ENCODE assay signal across 13 mouse cellular contexts in genomic region chr1:185441703-185442472, GRCm38 (mm10). TPM values are rescaled to one million over a fixed set of nuclear protein-coding genes. Genes with fewer than 3 reads are reported as not detected.
DNase-seq lines count a peak whose midpoint lies in the region; ATAC-seq and TF ChIP-seq lines count a peak whose summit lies in the region.
"Had no signal": no experiment of that assay in that cellular context is flagged by ENCODE, and none has a peak within 500 bp of the region (broad histone marks: within the 10 kb centered on the region; RNA-seq: fewer than 3 reads in every experiment).

No protein-coding gene starts in this region.

- DNase-seq in Muller cell, postnatal 12 days (ENCODE audit: inconsistent ontology term), result peak; percentile 83
- DNase-seq in brain, adult 2 months (ENCODE audit: low read depth, low spot score), result peak; percentile 92
- DNase-seq in fibroblast of lung, adult 2 months (ENCODE audit: low read depth), result peak; percentile 2
- DNase-seq in hindbrain, postnatal 0 days (ENCODE audit: low spot score), result peak; percentile 82
- DNase-seq in adrenal gland, adult 2 months, result no peak
- DNase-seq in heart, postnatal 36 days, result no peak
- no peak for DNase-seq in gastrocnemius, postnatal 25 days
- DNase-seq: heart, adult 11 months; liver; lung, postnatal 4 days had no signal

- TF ChIP-seq CTCF in hindbrain, postnatal 0 days (IDR thresholded peaks at IDR 0.05; ENCODE audit: low read depth), result no peak

- WGBS in hindbrain, postnatal 0 days, result 35% methylated on average over 18 of the region's 18 CpGs
- WGBS in heart, embryonic 11.5 days (ENCODE audit: insufficient replicate concordance), result 72% methylated on average over 18 of the region's 18 CpGs

- 0 out of 2 replicates have a peak overlapping the region, but pooled peaks have one; percentile 10 for H3K4me2 ChIP-seq in hindbrain, postnatal 0 days (ENCODE audit: low read depth, low read length)
- no peak overlapping the region for H3K4me2 ChIP-seq in heart, embryonic 11.5 days

- no peak overlapping the region for H3K9ac ChIP-seq in hindbrain, postnatal 0 days (replicated peaks; ENCODE audit: low read length)
- no peak overlapping the region for H3K9ac ChIP-seq in heart, embryonic 11.5 days (ENCODE audit: low read depth, low read length)

- H3K4me3 ChIP-seq in hindbrain, postnatal 0 days (ENCODE audit: low read length), result no peak overlapping the region
- H3K4me3 ChIP-seq in heart, embryonic 11.5 days (ENCODE audit: low read depth, low read length), result no peak overlapping the region

- H3K4me1 ChIP-seq in hindbrain, postnatal 0 days (ENCODE audit: insufficient read depth, low read length), result peaks cover 6% of the 10 kb centered on the region; the same call in 1 of the 2 replicates
- no peaks in the 10 kb centered on the region for H3K4me1 ChIP-seq in heart, embryonic 11.5 days (ENCODE audit: control insufficient read depth, insufficient read depth, low read length)

- H3K27ac ChIP-seq in hindbrain, postnatal 0 days, result peak overlapping the region; percentile 45
- no peak overlapping the region for H3K27ac ChIP-seq in heart, embryonic 11.5 days (ENCODE audit: low read depth, low read length)

- no peaks in the 10 kb centered on the region for H3K36me3 ChIP-seq in hindbrain, postnatal 0 days (ENCODE audit: insufficient read depth, low read length)
- no peaks in the 10 kb centered on the region for H3K36me3 ChIP-seq in heart, embryonic 11.5 days (ENCODE audit: control insufficient read depth, insufficient read depth, low read length)

- H3K27me3 ChIP-seq in hindbrain, postnatal 0 days (ENCODE audit: insufficient read depth, low read length), result no peaks in the 10 kb centered on the region
- H3K27me3 ChIP-seq in heart, embryonic 11.5 days (ENCODE audit: control insufficient read depth, insufficient read depth, low read length), result no peaks in the 10 kb centered on the region

- H3K9me3 ChIP-seq in hindbrain, postnatal 0 days (ENCODE audit: low read length), result no peaks in the 10 kb centered on the region
- no peaks in the 10 kb centered on the region for H3K9me3 ChIP-seq in heart, embryonic 11.5 days (replicated peaks; ENCODE audit: control insufficient read depth, low read length)

- peak; percentile 90 for ATAC-seq in hindbrain, postnatal 0 days
- no peak for ATAC-seq in heart, embryonic 11.5 days (replicated peaks; ENCODE audit: insufficient number of reproducible peaks, low FRiP score, low TSS enrichment)

- intact Hi-C loops in heart, postnatal 36 days (cut with DNase I), result no loop called here

RNA-seq across cellular contexts. Expression of gene Slc30a10, which starts 12.8 kb away (rescaled TPM):
- 22.4 and 25.7 TPM in 2 replicates for total RNA-seq in hindbrain, postnatal 0 days (2014; rRNA removed)
- 8.1 and 8.5 TPM in 2 replicates for polyA plus RNA-seq in hindbrain, postnatal 0 days (2015; fragmentation: Nextera tagmentation; extraction: Ambion mirVana)
- total RNA-seq in adrenal gland, adult 2 months (2021), result under 1 TPM in 1 of 2 experiments, not detected in 1; 0.09 TPM
- polyA plus RNA-seq in adrenal gland, adult 2 months (2012; rRNA removed), result not detected in 2 replicates
- total RNA-seq in heart, postnatal 36 days (2021), result not detected
- 3.9 and 5.0 TPM in 2 replicates for polyA plus RNA-seq in heart, embryonic 11.5 days (2014; fragmentation: Nextera tagmentation; extraction: Ambion mirVana)
- total RNA-seq in gastrocnemius, postnatal 25 days (2021), result not detected
- total RNA-seq: neutrophil, adult 5-6 weeks had no signal
- polyA plus RNA-seq: urinary bladder, adult 2 months had no signal

Comparison
In these comparisons a context has a peak if more than half of its experiments do, and no peak if none do; other contexts are left out.
1. DNase-seq: peak in Muller cell, postnatal 12 days (single experiment), brain, adult 2 months (single experiment), fibroblast of lung, adult 2 months (single experiment) and hindbrain, postnatal 0 days (single experiment); none in adrenal gland, adult 2 months (single experiment), heart, postnatal 36 days (0 of 2) and gastrocnemius, postnatal 25 days (single experiment).
2. RNA of gene Slc30a10, which starts 12.8 kb away (total RNA-seq): 22.4 to 25.7 TPM in hindbrain, postnatal 0 days; 0.09 TPM in adrenal gland, adult 2 months, not detected in heart, postnatal 36 days and not detected in gastrocnemius, postnatal 25 days; every median in the first group is over 10 times any median in the second.